In the genomic region with DNA sequence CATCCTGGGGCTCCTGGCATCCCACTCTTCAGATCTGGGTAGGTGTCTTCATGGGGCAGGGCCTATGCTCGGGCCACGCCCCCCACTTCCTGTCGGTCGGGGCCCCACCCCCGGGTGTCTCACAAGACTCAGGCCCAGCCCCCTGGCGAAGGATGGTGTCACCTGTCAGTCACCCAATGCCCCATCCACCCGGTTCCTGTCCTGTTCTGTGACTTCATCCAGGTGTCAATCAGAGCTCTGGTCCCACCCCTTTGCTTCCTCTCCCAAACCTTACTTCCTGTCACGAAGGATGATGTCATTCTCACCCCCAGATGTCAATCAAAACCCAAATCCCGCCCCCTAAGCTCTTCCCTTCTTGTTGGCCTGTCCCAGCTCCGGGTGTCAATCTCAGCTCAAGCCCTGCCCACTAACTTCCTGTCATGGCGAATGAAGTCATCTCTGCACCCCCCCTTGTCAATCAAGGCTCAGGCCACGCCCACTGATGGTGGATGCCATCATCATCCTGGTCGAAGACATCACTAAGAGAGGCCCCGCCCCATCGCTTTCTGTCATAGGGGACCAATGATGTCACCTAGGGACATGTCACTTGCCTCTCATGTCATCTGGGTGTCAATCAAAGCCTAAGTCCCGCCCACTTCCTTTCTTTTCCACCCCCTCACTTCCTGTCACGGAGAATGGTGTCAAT, we compare ENCODE assay signal across 9 mouse cellular contexts. TPM values are rescaled to one million over a fixed set of nuclear protein-coding genes. Genes with fewer than 3 reads are reported as not detected.
DNase-seq lines count a peak whose midpoint lies in the region; ATAC-seq lines count a peak whose summit lies in the region.
"Had no signal": no experiment of that assay in that cellular context is flagged by ENCODE, and none has a peak within 500 bp of the region (broad histone marks: within the 10 kb centered on the region; RNA-seq: fewer than 3 reads in every experiment).

No protein-coding gene starts in this region.

- no peaks in the 10 kb centered on the region for H3K4me1 ChIP-seq in heart, embryonic 11.5 days (ENCODE audit: control insufficient read depth, insufficient read depth, low read length)

- H3K4me3 ChIP-seq in heart, embryonic 11.5 days (ENCODE audit: low read depth, low read length): no peak overlapping the region; the same call in 1 of the 2 replicates

- H3K4me2 ChIP-seq in heart, embryonic 11.5 days: no peak overlapping the region

- DNase-seq in urinary bladder, postnatal 14 days (ENCODE audit: low spot score): peak; percentile 20
- DNase-seq in urinary bladder, adult 2 months (ENCODE audit: low spot score): no peak
- peak; percentile 67 for DNase-seq in cerebellum, adult 9-11 months
- peak; percentile 64 for DNase-seq in layer of hippocampus, adult 9-11 months
- peak; percentile 48 for DNase-seq in mesoderm, embryonic 11.5 days (ENCODE audit: low read depth, low spot score)
- peak; percentile 10 to 36 for DNase-seq in spleen, postnatal 36 days (ENCODE audit: low spot score in 2 of 2)
- DNase-seq in yolk sac, embryonic 10.5 days (ENCODE audit: low spot score): no peak

- no peak overlapping the region for H3K9ac ChIP-seq in heart, embryonic 11.5 days (ENCODE audit: low read depth, low read length)

- H3K27ac ChIP-seq in heart, embryonic 11.5 days (ENCODE audit: low read depth, low read length): no peak overlapping the region

- 75% methylated on average over 17 of the region's 17 CpGs for WGBS in heart, embryonic 11.5 days (ENCODE audit: insufficient replicate concordance)

- peak; percentile 6; the same call in 1 of the 2 replicates for ATAC-seq in heart, embryonic 11.5 days (replicated peaks; ENCODE audit: insufficient number of reproducible peaks, low FRiP score, low TSS enrichment)

- H3K36me3 ChIP-seq in heart, embryonic 11.5 days (ENCODE audit: control insufficient read depth, insufficient read depth, low read length): peaks cover 11% of the 10 kb centered on the region

- peaks cover 54% of the 10 kb centered on the region for H3K9me3 ChIP-seq in heart, embryonic 11.5 days (replicated peaks; ENCODE audit: control insufficient read depth, low read length)

- no peaks in the 10 kb centered on the region for H3K27me3 ChIP-seq in heart, embryonic 11.5 days (ENCODE audit: control insufficient read depth, insufficient read depth, low read length)

RNA-seq across cellular contexts. Expression of a gene that starts 1.2 kb away (rescaled TPM):
- polyA plus RNA-seq in urinary bladder, adult 2 months (2012; rRNA removed): 22.9 and 23.1 TPM in 2 replicates
- polyA plus RNA-seq in heart, embryonic 11.5 days (2014; fragmentation: Nextera tagmentation; extraction: Ambion mirVana): 4.3 and 5.7 TPM in 2 replicates

RNA-seq across cellular contexts. Expression of a gene that starts 24.7 kb away (rescaled TPM):
- polyA plus RNA-seq in urinary bladder, adult 2 months (2012; rRNA removed): not detected in 2 replicates
- polyA plus RNA-seq in heart, embryonic 11.5 days (2014; fragmentation: Nextera tagmentation; extraction: Ambion mirVana): not detected in 2 replicates
- polyA plus RNA-seq: liver, adult 2 months had no signal

RNA-seq across cellular contexts. Expression of a gene that starts 53.8 kb away (rescaled TPM):
- polyA plus RNA-seq in urinary bladder, adult 2 months (2012; rRNA removed): not detected in 2 replicates
- not detected in 2 replicates for polyA plus RNA-seq in heart, embryonic 11.5 days (2014; fragmentation: Nextera tagmentation; extraction: Ambion mirVana)
- polyA plus RNA-seq: liver, adult 2 months had no signal

Comparison
In these comparisons a context has a peak if more than half of its experiments do, and no peak if none do; other contexts are left out.
1. DNase-seq: peak in urinary bladder, postnatal 14 days (single experiment), cerebellum, adult 9-11 months (single experiment), layer of hippocampus, adult 9-11 months (single experiment), mesoderm, embryonic 11.5 days (single experiment) and spleen, postnatal 36 days (2 of 2); none in urinary bladder, adult 2 months (single experiment) and yolk sac, embryonic 10.5 days (single experiment).